Mouse (Mus musculus) layer of hippocampus, adult 9-10 months (tissue): ENCODE results near the gene Trip4.
A peak's percentile ranks its signal among the peaks of the same experiment; 100 is the strongest.

ENCODE experiments used
- DNase-seq: peaks from one replicate; pipeline ENCODE4 v3.0.0; 2022; ENCODE audit warnings: low spot score

The Trip4 gene

DNA sequence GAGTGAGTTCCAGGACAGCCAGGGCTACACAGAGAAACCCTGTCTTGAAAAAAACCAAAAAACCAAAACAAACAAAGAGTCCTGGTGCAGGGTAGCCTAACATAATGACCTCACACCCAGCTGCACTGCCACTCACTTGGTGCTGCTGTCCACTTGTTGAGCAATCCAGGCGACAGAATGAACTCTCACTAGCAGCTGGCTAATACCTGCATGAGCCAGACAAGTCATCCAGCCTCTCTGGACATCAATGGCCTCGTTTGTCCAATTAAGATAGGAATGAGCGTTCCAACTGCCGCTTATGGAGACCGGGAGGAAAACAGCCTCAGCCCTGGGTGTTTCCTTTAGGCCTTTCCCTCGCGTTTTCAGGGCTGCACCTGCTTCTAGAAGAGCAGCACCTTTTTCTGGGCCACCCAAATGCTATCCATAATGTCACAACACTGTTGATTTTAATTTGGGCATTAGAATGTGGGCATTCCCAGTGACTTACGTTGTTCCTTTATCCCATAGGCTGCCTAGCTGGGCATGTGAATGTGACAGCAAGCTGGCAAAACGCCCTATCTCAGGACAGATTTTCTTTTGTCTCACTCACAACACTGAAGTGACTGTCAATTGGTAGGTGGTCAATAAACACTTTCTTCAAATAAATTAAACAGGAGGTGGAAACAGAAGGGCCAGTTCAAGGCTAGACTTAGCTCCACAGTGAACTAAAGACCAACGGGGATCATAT lies 73.8 kb downstream of the Trip4 start:
- no peak for DNase-seq

DNA sequence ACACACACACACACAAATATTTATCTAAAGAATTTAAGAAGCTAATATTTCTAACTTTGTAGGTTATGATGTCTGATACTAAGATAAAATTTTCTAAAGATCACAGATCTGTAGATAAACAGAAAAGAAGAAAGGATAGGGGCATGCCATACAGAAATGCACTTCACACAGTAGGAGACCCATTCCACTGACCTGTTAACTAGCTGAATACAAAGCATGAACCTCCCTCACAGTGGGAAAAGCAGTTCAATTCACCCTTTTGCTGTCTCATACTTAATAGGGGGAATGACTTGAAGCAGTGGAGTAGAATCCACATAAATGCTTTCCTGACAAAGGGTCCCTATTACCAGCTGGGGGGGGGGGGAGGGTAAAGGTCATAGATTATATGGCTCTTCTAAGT lies 75.0 kb downstream of the Trip4 start:
- no peak for DNase-seq

GRCm38 (mm10) chr9:65833230-65833629 lies 75.4 kb downstream of the Trip4 start:
- no peak for DNase-seq

- DNase-seq: no peak
Measured at GRCm38 (mm10) chr9:65832041-65832440, 76.6 kb downstream of the Trip4 start.

DNA sequence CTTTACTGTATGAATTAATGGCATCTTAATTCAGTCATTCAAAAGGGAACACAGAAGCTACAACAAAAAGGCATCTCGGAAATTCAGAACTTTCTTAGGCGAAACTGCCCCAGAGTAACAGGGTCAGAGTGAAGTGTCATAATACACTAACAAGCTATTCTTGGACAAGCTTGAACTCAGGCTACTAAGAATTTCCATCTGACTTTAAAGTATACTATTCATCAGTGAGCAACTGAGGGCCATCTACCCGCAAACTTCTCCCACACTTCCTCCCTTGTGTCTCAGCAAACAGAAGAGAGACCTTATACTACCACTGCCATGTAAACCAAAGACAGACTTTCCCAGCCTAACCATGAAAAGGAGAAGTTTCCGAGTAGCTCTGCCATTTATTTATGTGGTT lies 77.4 kb downstream of the Trip4 start:
- DNase-seq: no peak

DNA sequence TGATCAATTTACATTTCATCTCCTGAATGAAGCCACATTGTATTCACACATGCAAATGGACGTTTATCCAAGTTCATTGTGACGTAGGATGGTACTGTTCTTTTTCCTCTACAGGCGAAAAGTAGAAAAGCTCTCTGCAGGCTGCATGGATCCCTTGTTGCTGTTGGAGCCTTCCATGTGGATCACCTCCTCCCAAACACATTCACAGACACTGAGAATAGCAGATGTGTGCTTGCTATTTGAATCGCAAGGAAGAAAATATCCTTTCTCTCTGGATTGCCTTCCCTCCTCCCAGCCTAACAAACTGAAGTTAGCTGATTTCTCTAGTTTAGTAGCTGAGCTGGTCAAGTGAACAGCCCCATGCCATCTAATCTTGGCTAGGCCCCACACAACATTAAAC lies 78.3 kb downstream of the Trip4 start:
- DNase-seq: no peak

GRCm38 (mm10) chr9:65829410-65829809 lies 79.2 kb downstream of the Trip4 start:
- no peak for DNase-seq

- no peak for DNase-seq
Measured at GRCm38 (mm10) chr9:65828511-65828910, 80.1 kb downstream of the Trip4 start.

- no peak for DNase-seq
Measured at GRCm38 (mm10) chr9:65828016-65828403, 80.6 kb downstream of the Trip4 start.

DNA sequence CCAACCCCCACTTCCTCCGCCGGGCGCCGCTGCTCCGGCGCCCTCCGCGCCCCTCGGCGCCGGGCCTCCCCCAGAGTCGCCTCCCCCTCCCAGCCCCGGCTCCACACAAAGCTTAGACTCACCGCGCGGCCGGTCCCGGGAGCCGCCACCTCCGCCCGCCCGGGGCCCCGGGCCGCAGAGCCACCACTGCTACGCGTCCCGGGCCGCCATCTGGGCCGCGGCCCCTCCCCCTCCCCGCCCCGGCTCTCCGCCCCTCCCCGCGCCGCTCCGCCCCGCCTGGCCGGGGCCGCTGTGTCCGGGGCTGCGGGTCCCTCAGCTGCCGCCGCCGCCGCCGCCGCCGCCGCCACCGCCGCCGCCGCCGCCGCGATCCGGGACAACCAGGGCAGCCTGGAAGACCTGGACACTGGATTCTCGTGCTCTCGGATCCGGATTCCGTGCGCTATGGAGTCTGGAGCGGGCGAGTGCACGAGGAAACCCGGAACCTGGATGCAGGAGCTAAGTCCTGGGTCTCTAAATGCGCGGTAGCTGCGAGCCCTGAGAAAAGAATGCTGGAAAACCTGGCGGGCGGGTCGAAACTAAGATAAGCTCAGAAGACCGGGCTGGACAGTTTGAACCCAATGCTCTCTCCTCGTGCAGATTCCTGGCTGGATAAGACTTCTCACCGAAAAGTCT lies 81.1 kb downstream of the Trip4 start, which contains the start of gene Zfp609:
TSS of gene Zfp609 (minus strand) at position 221 of the 672 bp plus-strand sequence.
- peak; percentile 88 for DNase-seq

GRCm38 (mm10) chr9:65826588-65827343 lies 81.8 kb downstream of the Trip4 start:
- DNase-seq: no peak

GRCm38 (mm10) chr9:65826226-65826587 lies 82.4 kb downstream of the Trip4 start:
- no peak for DNase-seq

- no peak for DNase-seq
Measured at GRCm38 (mm10) chr9:65823716-65824462, 84.7 kb downstream of the Trip4 start.

DNA sequence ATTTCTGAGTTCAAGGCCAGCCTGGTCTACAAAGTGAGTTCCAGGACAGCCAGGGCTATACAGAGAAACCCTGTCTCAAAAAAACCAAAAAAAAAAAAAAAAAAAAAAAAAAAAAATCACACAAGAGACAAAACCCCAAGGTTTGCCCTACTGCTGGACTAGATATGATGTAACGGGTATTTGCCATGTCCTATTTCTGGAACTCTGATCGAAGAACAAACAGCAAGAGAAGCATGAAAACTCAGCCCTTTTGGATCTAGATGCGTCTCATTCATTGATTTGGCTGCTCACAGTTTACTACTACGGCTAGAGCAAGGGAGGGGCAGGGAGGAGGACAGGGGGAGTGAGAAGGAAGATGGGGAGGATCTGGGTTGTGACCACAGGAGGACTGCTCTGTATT lies 86.6 kb downstream of the Trip4 start:
- DNase-seq: no peak

DNA sequence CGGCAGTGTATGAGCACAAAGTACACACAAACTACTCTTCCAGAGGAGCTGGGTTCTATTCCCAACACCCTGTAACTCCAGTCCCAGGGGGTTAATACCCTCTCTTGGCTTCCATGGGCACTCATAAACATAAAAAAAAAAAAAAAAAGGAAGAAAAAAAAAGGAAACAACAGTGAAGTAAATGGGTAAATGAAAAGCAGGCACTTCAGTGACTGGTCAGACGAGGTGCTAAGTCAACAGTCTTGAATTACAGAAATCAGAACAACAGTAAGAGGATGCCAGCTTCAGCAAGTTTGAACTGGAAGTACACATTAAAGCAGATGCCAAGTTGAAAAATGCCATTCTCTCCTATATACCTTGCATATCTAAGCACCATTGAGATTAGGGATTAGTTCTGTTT lies 88.3 kb downstream of the Trip4 start:
- no peak for DNase-seq

DNA sequence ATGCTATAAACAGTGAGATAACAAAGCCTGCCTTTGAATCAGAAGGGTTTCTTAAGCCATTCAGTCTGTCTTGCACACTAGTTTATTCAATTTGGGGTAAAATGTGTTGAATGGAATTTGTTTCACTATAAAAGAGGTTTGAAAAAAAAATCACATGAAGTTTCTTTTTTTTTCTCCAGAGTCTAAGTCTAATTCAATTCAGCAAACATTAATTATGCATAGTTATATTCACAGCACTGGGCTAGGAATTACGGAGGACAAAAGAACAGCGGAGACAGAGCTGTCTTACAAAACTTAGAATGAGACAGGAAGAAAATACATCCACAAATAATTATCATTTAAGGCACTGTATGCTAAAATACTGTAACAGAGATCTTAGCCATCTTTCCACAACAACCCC lies 90.2 kb downstream of the Trip4 start:
- no peak for DNase-seq

DNA sequence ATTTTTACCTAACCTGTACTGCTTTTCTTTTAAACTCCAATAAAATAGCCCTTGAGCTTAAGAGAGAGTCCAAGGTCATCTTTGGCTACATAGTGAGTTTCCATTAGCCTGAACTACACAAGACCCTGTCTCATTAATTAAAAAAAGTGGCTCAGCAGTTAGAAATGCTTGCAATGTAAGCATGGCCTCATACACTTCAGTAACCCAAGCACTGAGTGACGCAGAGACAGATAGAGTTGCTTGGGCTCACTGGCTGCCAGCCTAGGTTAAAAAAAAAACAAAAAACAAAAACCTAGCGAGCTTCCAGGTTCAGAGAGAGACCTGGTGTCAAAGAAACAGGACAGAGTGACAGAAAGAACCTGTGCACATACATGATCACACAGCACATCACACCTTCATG lies 95.8 kb downstream of the Trip4 start:
- DNase-seq: no peak

- no peak for DNase-seq
Measured at GRCm38 (mm10) chr9:65811784-65812183, 96.8 kb downstream of the Trip4 start.

DNA sequence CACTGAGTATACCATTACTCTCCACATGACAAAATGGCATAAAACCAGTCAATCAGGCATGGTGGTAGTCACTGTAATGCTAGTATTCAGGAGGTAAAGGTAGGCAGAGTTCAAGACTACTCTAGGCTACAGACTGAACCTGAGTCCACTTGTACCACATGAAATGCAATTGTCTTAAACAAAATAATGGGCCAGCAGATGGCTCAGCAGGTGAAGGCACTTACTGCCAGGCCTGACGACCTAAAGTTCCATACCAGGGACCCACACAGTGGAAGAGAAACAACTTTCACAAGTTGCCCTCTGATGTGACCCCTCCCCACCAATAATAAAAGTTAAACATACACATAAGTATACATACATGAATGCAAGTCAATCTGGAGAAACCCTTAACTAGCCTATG lies 100.8 kb downstream of the Trip4 start:
- no peak for DNase-seq

DNA sequence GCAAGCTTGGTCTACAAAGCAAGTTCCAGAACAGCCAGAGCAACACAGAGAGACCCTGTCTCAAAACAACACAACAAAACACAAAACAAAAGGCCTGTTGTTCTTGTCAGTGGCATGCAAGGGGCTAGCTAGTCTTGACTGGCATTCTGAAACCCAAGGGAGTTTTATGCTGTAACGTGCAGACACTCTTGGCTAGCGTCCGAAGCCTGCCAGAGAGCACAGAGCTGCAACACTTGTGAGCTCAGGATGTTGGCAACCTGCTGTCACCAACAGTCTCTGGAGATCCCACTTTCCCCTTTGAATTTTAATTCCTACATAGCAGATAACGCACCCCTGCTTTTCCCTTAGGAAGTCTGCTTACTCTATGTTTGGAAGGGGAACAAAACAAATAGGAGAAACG lies 101.3 kb downstream of the Trip4 start:
- no peak for DNase-seq

DNA sequence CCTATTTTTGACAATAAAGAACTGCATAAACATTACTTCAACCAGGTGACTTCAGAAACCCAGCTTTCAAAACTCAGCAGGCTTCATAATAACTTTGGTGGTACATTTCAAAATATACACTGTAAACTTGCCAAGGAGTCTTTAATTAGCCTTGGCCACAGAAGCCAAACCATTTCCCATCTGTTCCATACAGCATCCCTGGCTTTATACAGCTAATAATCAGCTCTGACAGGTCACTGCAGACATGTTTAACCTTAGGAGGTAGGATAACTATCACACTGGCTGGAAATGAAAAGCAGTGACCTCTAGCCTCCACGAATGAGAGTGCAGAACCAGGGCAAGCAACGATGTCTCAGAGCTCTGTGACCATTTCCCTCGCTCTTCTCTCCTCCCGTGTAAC lies 108.8 kb downstream of the Trip4 start:
- DNase-seq: no peak

DNA sequence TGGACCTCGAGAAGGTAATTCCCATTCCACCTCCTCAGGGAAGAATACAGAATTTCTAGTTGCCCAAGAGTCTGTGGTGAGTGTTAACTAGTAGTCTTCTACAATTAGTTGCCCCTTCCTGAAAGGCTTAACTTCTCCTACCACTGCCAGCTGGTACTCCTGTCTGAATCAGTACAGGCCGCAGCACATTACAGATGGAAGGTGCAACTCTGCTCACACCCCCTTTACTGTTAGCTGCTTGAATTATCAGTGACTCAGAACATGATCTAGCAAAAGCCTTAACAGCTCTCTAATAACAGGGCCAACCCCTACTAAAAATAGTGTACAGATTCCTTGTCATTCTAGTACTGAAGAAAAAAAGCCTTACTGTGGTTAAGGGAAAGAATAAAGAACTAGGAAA lies 112.9 kb downstream of the Trip4 start:
- DNase-seq: no peak
